Mouse (Mus musculus) liver, embryonic 11.5 days (tissue): ENCODE measurements at regions not wholly inside any gene's neighbourhood (a gene's known extent, or its start where the extent isn't known, plus 50 kb on each side); places are given as distances from the start of the nearest gene placed in this dataset.
"Not testable (repeated sequence)": the region's sequence is repeated elsewhere in the genome, so short reads cannot be mapped to it uniquely, and the experiment has no call there.

Experiments
- ATAC-seq: fragments of 200-750 bp; cut with Nextera tagmentation; replicated peaks from 2 replicates; pipeline ENCODE4 v1.8.0; 2017; ENCODE audit warnings: moderate number of reproducible peaks, mild to moderate bottlenecking, moderate TSS enrichment, moderate library complexity; ENCODE audit not compliant: low FRiP score
- DNase-seq: peaks from one replicate; pipeline ENCODE4 v3.0.0-alpha.2; 2017; ENCODE audit warnings: low spot score
- H3K27ac ChIP-seq: fragments of 300-500 bp; sonication (generic); 2 replicates; pipeline ENCODE4 v1.5.1; 2014; ENCODE audit warnings: mild to moderate bottlenecking, low read depth, low read length, control low read depth
- H3K27me3 ChIP-seq: fragments of 300-500 bp; sonication (generic); replicated peaks from 2 replicates; pipeline ENCODE4 v1.6.1; 2014; ENCODE audit warnings: low read length, mixed read lengths; ENCODE audit not compliant: control insufficient read depth, insufficient read depth
- H3K36me3 ChIP-seq: fragments of 300-500 bp; sonication (generic); 2 replicates; pipeline ENCODE4 v1.6.1; 2014; ENCODE audit warnings: mild to moderate bottlenecking, low read length, moderate library complexity, mixed read lengths; ENCODE audit not compliant: control insufficient read depth, insufficient read depth
- H3K4me1 ChIP-seq: fragments of 300-500 bp; sonication (generic); replicated peaks from 2 replicates; pipeline ENCODE4 v1.6.1; 2014; ENCODE audit warnings: low read length, mixed read lengths; ENCODE audit not compliant: control insufficient read depth, insufficient read depth
- H3K4me2 ChIP-seq: fragments of 300-500 bp; sonication (generic); 2 replicates; pipeline ENCODE4 v1.6.1; 2014; ENCODE audit warnings: mild to moderate bottlenecking, control low read depth, moderate library complexity
- H3K4me3 ChIP-seq: fragments of 300-500 bp; sonication (generic); 2 replicates; pipeline ENCODE4 v1.5.1; 2014; ENCODE audit warnings: low read depth, low read length, control low read depth
- H3K9ac ChIP-seq: fragments of 300-500 bp; sonication (generic); 2 replicates; pipeline ENCODE4 v1.6.1; 2014; ENCODE audit warnings: low read depth, low read length, control low read depth
- H3K9me3 ChIP-seq: fragments of 300-500 bp; sonication (generic); 2 replicates; pipeline ENCODE4 v1.6.1; 2016; ENCODE audit warnings: low read length, inconsistent platforms, mixed read lengths; ENCODE audit not compliant: control insufficient read depth
- WGBS: fragments of 180-500 bp; shearing (Covaris S2); extraction: QIAGEN DNeasy Blood & Tissue Kit; methylation state at CpG from one replicate; pipeline ENCODE4 v1.1.7; 2014; 5-methylcytosine and 5-hydroxymethylcytosine counted together

- H3K4me2 ChIP-seq, result no peak overlapping the region
- WGBS, result 75% methylated on average over 1 of the region's 1 CpGs
- no peaks in the 10 kb centered on the region for H3K27me3 ChIP-seq
- H3K4me1 ChIP-seq, result no peaks in the 10 kb centered on the region
- H3K9me3 ChIP-seq, result no peaks in the 10 kb centered on the region
- no peak overlapping the region for H3K4me3 ChIP-seq
- DNase-seq (no peak), ATAC-seq (no peak)
- no peaks in the 10 kb centered on the region for H3K36me3 ChIP-seq
- H3K9ac ChIP-seq, result no peak overlapping the region
- H3K27ac ChIP-seq, result no peak overlapping the region
Observed at GRCm38 (mm10) chr4:4437559-4437958, 355.6 kb downstream of the Impad1 start.

- DNase-seq, H3K27me3 ChIP-seq, H3K9me3 ChIP-seq, H3K27ac ChIP-seq, H3K4me1 ChIP-seq, H3K4me2 ChIP-seq, H3K4me3 ChIP-seq, H3K9ac ChIP-seq, H3K36me3 ChIP-seq, ATAC-seq: not testable (repeated sequence)
- 35% methylated on average over 7 of the region's 7 CpGs for WGBS
Observed at GRCm38 (mm10) chr4:4424526-4424925, 347.2 kb upstream of the Sdr16c6 start.

- no peaks in the 10 kb centered on the region for H3K27me3 ChIP-seq
- no peak overlapping the region for H3K27ac ChIP-seq
- 73% methylated on average over 2 of the region's 2 CpGs for WGBS
- ATAC-seq, result no peak
- no peak overlapping the region for H3K4me3 ChIP-seq
- no peaks in the 10 kb centered on the region for H3K36me3 ChIP-seq
- no peaks in the 10 kb centered on the region for H3K9me3 ChIP-seq
- H3K4me2 ChIP-seq, result no peak overlapping the region
- DNase-seq, result no peak
- no peaks in the 10 kb centered on the region for H3K4me1 ChIP-seq
- H3K9ac ChIP-seq, result no peak overlapping the region
Observed at GRCm38 (mm10) chr4:4403812-4404211, 326.5 kb upstream of the Sdr16c6 start.

- Histone ChIP-seq H3K27me3 (no peaks in the 10 kb centered on the region), H3K27ac (no peak overlapping the region), H3K36me3 (no peaks in the 10 kb centered on the region), H3K4me2 (no peak overlapping the region), H3K9ac (no peak overlapping the region), H3K4me1 (no peaks in the 10 kb centered on the region), H3K9me3 (no peaks in the 10 kb centered on the region), H3K4me3 (no peak overlapping the region)
- DNase-seq (no peak), ATAC-seq (no peak)
- 67% methylated on average over 4 of the region's 4 CpGs for WGBS
Observed at GRCm38 (mm10) chr4:4397410-4397809, 320.1 kb upstream of the Sdr16c6 start.

GRCm38 (mm10) chr4:4380024-4380590, 302.8 kb upstream of the Sdr16c6 start:
- no peak overlapping the region for H3K4me2 ChIP-seq
- no peaks in the 10 kb centered on the region for H3K4me1 ChIP-seq
- DNase-seq (no peak), ATAC-seq (no peak)
- no peaks in the 10 kb centered on the region for H3K9me3 ChIP-seq
- no peak overlapping the region for H3K9ac ChIP-seq
- H3K36me3 ChIP-seq, result no peaks in the 10 kb centered on the region
- no peaks in the 10 kb centered on the region for H3K27me3 ChIP-seq
- WGBS, result 78% methylated on average over 3 of the region's 3 CpGs
- H3K27ac ChIP-seq, result no peak overlapping the region
- H3K4me3 ChIP-seq, result no peak overlapping the region

GRCm38 (mm10) chr4:4335216-4335615, 257.9 kb upstream of the Sdr16c6 start:
- 55% methylated on average over 2 of the region's 2 CpGs for WGBS

GRCm38 (mm10) chr4:4333472-4334123, 256.3 kb upstream of the Sdr16c6 start:
- 65% methylated on average over 4 of the region's 4 CpGs for WGBS
- ATAC-seq (no peak; the same call in 1 of the 2 replicates), DNase-seq (no peak)
- no peak overlapping the region for H3K4me3 ChIP-seq
- H3K9ac ChIP-seq, result no peak overlapping the region
- no peaks in the 10 kb centered on the region for H3K36me3 ChIP-seq
- H3K4me2 ChIP-seq, result no peak overlapping the region
- H3K27me3 ChIP-seq, result no peaks in the 10 kb centered on the region
- no peaks in the 10 kb centered on the region for H3K4me1 ChIP-seq
- H3K27ac ChIP-seq, result no peak overlapping the region
- H3K9me3 ChIP-seq, result no peaks in the 10 kb centered on the region

More at GRCm38 (mm10) chr4:4335216-4335615, 257.9 kb upstream of the Sdr16c6 start:
- H3K27ac ChIP-seq, result no peak overlapping the region
- no peak for ATAC-seq
- H3K9me3 ChIP-seq, result no peaks in the 10 kb centered on the region
- no peak for DNase-seq
- no peak overlapping the region for H3K4me2 ChIP-seq
- no peaks in the 10 kb centered on the region for H3K4me1 ChIP-seq
- no peak overlapping the region for H3K4me3 ChIP-seq
- H3K36me3 ChIP-seq, result no peaks in the 10 kb centered on the region
- no peaks in the 10 kb centered on the region for H3K27me3 ChIP-seq
- H3K9ac ChIP-seq, result no peak overlapping the region

- ATAC-seq (peak; percentile 65), DNase-seq (no peak)
- no peak overlapping the region for H3K4me2 ChIP-seq
- no peaks in the 10 kb centered on the region for H3K4me1 ChIP-seq
- H3K9me3 ChIP-seq, result no peaks in the 10 kb centered on the region
- H3K27ac ChIP-seq, result no peak overlapping the region
- no peak overlapping the region for H3K9ac ChIP-seq
- H3K36me3 ChIP-seq, result no peaks in the 10 kb centered on the region
- WGBS, result 90% methylated on average over 1 of the region's 1 CpGs
- no peaks in the 10 kb centered on the region for H3K27me3 ChIP-seq
- H3K4me3 ChIP-seq, result no peak overlapping the region
Observed at GRCm38 (mm10) chr4:4331105-4331504, 253.8 kb upstream of the Sdr16c6 start.
